Mouse (Mus musculus) testis, adult 2 months (tissue): Measurements from ENCODE around the gene Slc4a4.

Experiments used
- CTCF ChIP-seq: fragments of 200-500 bp; IDR thresholded peaks from 2 replicates; pipeline ENCODE4 v1.5.1; 2012; ENCODE audit warnings: low read depth, mild to moderate bottlenecking, inconsistent platforms, low read length, moderate library complexity; ENCODE audit not compliant: control insufficient read depth, insufficient read depth, insufficient replicate concordance
- POLR2A ChIP-seq: fragments of 200-500 bp; IDR thresholded peaks from 2 replicates; pipeline ENCODE4 v1.6.1; 2012; ENCODE audit warnings: low read depth, mild to moderate bottlenecking, inconsistent platforms, low read length, moderate library complexity; ENCODE audit not compliant: control insufficient read depth

- TF ChIP-seq CTCF: no peak
- no peak for TF ChIP-seq POLR2A
Observed at GRCm38 (mm10) chr5:88994533-88994932, 107.9 kb downstream of the Slc4a4 start.
